Mouse (Mus musculus): ENCODE data around the gene Zfp61.

GRCm38 (mm10) chr7:24269256-24269655 lies 31.8 kb downstream of the Zfp61 start:
- TF ChIP-seq CTCF (IDR thresholded peaks at IDR 0.05) = no peak
- no peak for TF ChIP-seq EP300 (IDR thresholded peaks at IDR 0.05)
